Mouse (Mus musculus): ENCODE results near the gene Tbc1d1. TPM values are rescaled to one million over a fixed set of nuclear protein-coding genes. Genes with fewer than 3 reads are reported as not detected.

Gene Tbc1d1
- polyA plus RNA-seq, 2 experiments: 4.8 to 5.6 TPM

GRCm38 (mm10) chr5:64198624-64199023, 42.5 kb downstream of the Tbc1d1 start:
- ATAC-seq (ENCODE audit: insufficient read depth): no peak
- Histone ChIP-seq H3K27ac (no peak overlapping the region), H3K36me3 (replicated peaks; ENCODE audit: control insufficient read depth, insufficient read depth, low read depth) (no peaks in the 10 kb centered on the region), H3K4me1 (replicated peaks; ENCODE audit: control insufficient read depth in 2 of 2, insufficient read depth in 2 of 2, low read length in 1 of 2) (no peaks in the 10 kb centered on the region), H3K9me3 (ENCODE audit: control insufficient read depth, low read length) (no peaks in the 10 kb centered on the region), H3K4me2 (ENCODE audit: low read depth) (no peak overlapping the region), H3K4me3 (ENCODE audit: insufficient read depth in 1 of 2, low read depth in 2 of 2, low read length in 2 of 2) (no peak overlapping the region), H3K9ac (replicated peaks) (no peak overlapping the region), H3K27me3 (ENCODE audit: control insufficient read depth, insufficient read depth, low read length) (no peaks in the 10 kb centered on the region)
- TF ChIP-seq CTCF (IDR thresholded peaks at IDR 0.05; ENCODE audit: low read depth) (no peak), EP300 (IDR thresholded peaks at IDR 0.05; ENCODE audit: low read depth) (no peak)
- 72% methylated on average over 7 of the region's 7 CpGs for WGBS (ENCODE audit: insufficient replicate concordance)
- no peak for DNase-seq (ENCODE audit: low read depth in 3 of 3, low spot score in 3 of 3)

GRCm38 (mm10) chr5:64201071-64201470, 45.0 kb downstream of the Tbc1d1 start:
- H3K36me3 ChIP-seq (replicated peaks; ENCODE audit: control insufficient read depth, insufficient read depth, low read depth): no peaks in the 10 kb centered on the region
- ATAC-seq (ENCODE audit: insufficient read depth) (no peak), DNase-seq (ENCODE audit: low read depth in 3 of 3, low spot score in 3 of 3) (no peak)
- no peaks in the 10 kb centered on the region for H3K4me1 ChIP-seq (replicated peaks; ENCODE audit: control insufficient read depth in 2 of 2, insufficient read depth in 2 of 2, low read length in 1 of 2)
- no peak overlapping the region for H3K4me2 ChIP-seq (ENCODE audit: low read depth)
- no peaks in the 10 kb centered on the region for H3K27me3 ChIP-seq (ENCODE audit: control insufficient read depth, insufficient read depth, low read length)
- H3K9ac ChIP-seq (replicated peaks): no peak overlapping the region
- no peak overlapping the region for H3K4me3 ChIP-seq (ENCODE audit: insufficient read depth in 1 of 2, low read depth in 2 of 2, low read length in 2 of 2)
- WGBS (ENCODE audit: insufficient replicate concordance): 33% methylated on average over 5 of the region's 5 CpGs
- no peak for TF ChIP-seq CTCF (IDR thresholded peaks at IDR 0.05; ENCODE audit: low read depth)
- TF ChIP-seq EP300 (IDR thresholded peaks at IDR 0.05; ENCODE audit: low read depth): no peak
- no peaks in the 10 kb centered on the region for H3K9me3 ChIP-seq (ENCODE audit: control insufficient read depth, low read length)
- no peak overlapping the region for H3K27ac ChIP-seq

GRCm38 (mm10) chr5:64202306-64202705, 46.2 kb downstream of the Tbc1d1 start:
- peak; percentile 19 to 44 (median 26) for DNase-seq (ENCODE audit: low read depth in 3 of 3, low spot score in 3 of 3)
- Histone ChIP-seq H3K4me1 (replicated peaks; ENCODE audit: control insufficient read depth in 2 of 2, insufficient read depth in 2 of 2, low read length in 1 of 2) (no peaks in the 10 kb centered on the region), H3K27ac (no peak overlapping the region), H3K4me3 (ENCODE audit: insufficient read depth in 1 of 2, low read depth in 2 of 2, low read length in 2 of 2) (no peak overlapping the region), H3K36me3 (replicated peaks; ENCODE audit: control insufficient read depth, insufficient read depth, low read depth) (no peaks in the 10 kb centered on the region), H3K9me3 (ENCODE audit: control insufficient read depth, low read length) (no peaks in the 10 kb centered on the region), H3K27me3 (ENCODE audit: control insufficient read depth, insufficient read depth, low read length) (no peaks in the 10 kb centered on the region), H3K9ac (replicated peaks) (no peak overlapping the region), H3K4me2 (ENCODE audit: low read depth) (no peak overlapping the region)
- no peak for ATAC-seq (ENCODE audit: insufficient read depth)
- peak; percentile 89 for TF ChIP-seq CTCF (IDR thresholded peaks at IDR 0.05; ENCODE audit: low read depth)
- TF ChIP-seq EP300 (IDR thresholded peaks at IDR 0.05; ENCODE audit: low read depth): no peak
- 20% methylated on average over 2 of the region's 2 CpGs for WGBS (ENCODE audit: insufficient replicate concordance)

GRCm38 (mm10) chr5:64205610-64206009, 49.5 kb downstream of the Tbc1d1 start:
- no peak overlapping the region for H3K4me3 ChIP-seq (ENCODE audit: insufficient read depth in 1 of 2, low read depth in 2 of 2, low read length in 2 of 2)
- ATAC-seq (ENCODE audit: insufficient read depth): no peak
- no peak overlapping the region for H3K9ac ChIP-seq (replicated peaks)
- no peak for DNase-seq (ENCODE audit: low read depth in 3 of 3, low spot score in 3 of 3)
- TF ChIP-seq EP300 (IDR thresholded peaks at IDR 0.05; ENCODE audit: low read depth) (no peak), CTCF (IDR thresholded peaks at IDR 0.05; ENCODE audit: low read depth) (no peak)
- H3K36me3 ChIP-seq (replicated peaks; ENCODE audit: control insufficient read depth, insufficient read depth, low read depth): no peaks in the 10 kb centered on the region
- no peaks in the 10 kb centered on the region for H3K4me1 ChIP-seq (replicated peaks; ENCODE audit: control insufficient read depth in 2 of 2, insufficient read depth in 2 of 2, low read length in 1 of 2)
- no peak overlapping the region for H3K4me2 ChIP-seq (ENCODE audit: low read depth)
- no peak overlapping the region for H3K27ac ChIP-seq
- 26% methylated on average over 3 of the region's 3 CpGs for WGBS (ENCODE audit: insufficient replicate concordance)
- H3K27me3 ChIP-seq (ENCODE audit: control insufficient read depth, insufficient read depth, low read length): no peaks in the 10 kb centered on the region
- H3K9me3 ChIP-seq (ENCODE audit: control insufficient read depth, low read length): no peaks in the 10 kb centered on the region

GRCm38 (mm10) chr5:64206431-64206830, 50.3 kb downstream of the Tbc1d1 start:
- no peak for ATAC-seq (ENCODE audit: insufficient read depth)

More at GRCm38 (mm10) chr5:64206431-64206830, 50.3 kb downstream of the Tbc1d1 start:
- WGBS (ENCODE audit: insufficient replicate concordance): 57% methylated on average over 3 of the region's 3 CpGs
- H3K9ac ChIP-seq (replicated peaks): no peak overlapping the region
- no peaks in the 10 kb centered on the region for H3K36me3 ChIP-seq (replicated peaks; ENCODE audit: control insufficient read depth, insufficient read depth, low read depth)
- H3K27ac ChIP-seq: no peak overlapping the region
- no peak for DNase-seq (ENCODE audit: low read depth in 3 of 3, low spot score in 3 of 3)
- TF ChIP-seq EP300 (IDR thresholded peaks at IDR 0.05; ENCODE audit: low read depth) (no peak), CTCF (IDR thresholded peaks at IDR 0.05; ENCODE audit: low read depth) (no peak)
- H3K4me3 ChIP-seq (ENCODE audit: insufficient read depth in 1 of 2, low read depth in 2 of 2, low read length in 2 of 2): no peak overlapping the region
- H3K4me1 ChIP-seq (replicated peaks; ENCODE audit: control insufficient read depth in 2 of 2, insufficient read depth in 2 of 2, low read length in 1 of 2): no peaks in the 10 kb centered on the region
- no peaks in the 10 kb centered on the region for H3K27me3 ChIP-seq (ENCODE audit: control insufficient read depth, insufficient read depth, low read length)
- H3K9me3 ChIP-seq (ENCODE audit: control insufficient read depth, low read length): no peaks in the 10 kb centered on the region
- no peak overlapping the region for H3K4me2 ChIP-seq (ENCODE audit: low read depth)
